Mouse (Mus musculus) midbrain, embryonic 13.5 days (tissue): ENCODE measurements around the gene Hlcs. TPM values are rescaled to one million over a fixed set of nuclear protein-coding genes. Genes with fewer than 3 reads are reported as not detected.

ENCODE experiments used
- ATAC-seq: fragments of 200-750 bp; cut with Nextera tagmentation; 2 replicates; pipeline ENCODE4 v1.8.0; 2017; ENCODE audit warnings: mild to moderate bottlenecking, moderate TSS enrichment, moderate library complexity
- H3K27ac ChIP-seq: fragments of 300-500 bp; sonication (generic); 2 replicates; pipeline ENCODE4 v1.5.1; 2015; ENCODE audit warnings: inconsistent platforms, mild to moderate bottlenecking, moderate library complexity
- H3K27me3 ChIP-seq: fragments of 300-500 bp; sonication (generic); 2 replicates; pipeline ENCODE4 v1.6.1; 2015; ENCODE audit warnings: mild to moderate bottlenecking, inconsistent platforms
- H3K36me3 ChIP-seq: fragments of 300-500 bp; sonication (generic); 2 replicates; pipeline ENCODE4 v1.6.1; 2015; ENCODE audit warnings: mild to moderate bottlenecking, inconsistent platforms
- H3K4me1 ChIP-seq: fragments of 300-500 bp; sonication (generic); replicated peaks from 2 replicates; pipeline ENCODE4 v1.6.1; 2015; ENCODE audit warnings: inconsistent platforms
- H3K4me2 ChIP-seq: fragments of 300-500 bp; sonication (generic); replicated peaks from 2 replicates; pipeline ENCODE4 v1.6.1; 2015; ENCODE audit warnings: moderate library complexity, mild to moderate bottlenecking, inconsistent platforms
- H3K4me3 ChIP-seq: fragments of 300-500 bp; sonication (generic); replicated peaks from 2 replicates; pipeline ENCODE4 v1.5.1; 2015; ENCODE audit warnings: mild to moderate bottlenecking, inconsistent platforms
- H3K9ac ChIP-seq: fragments of 300-500 bp; sonication (generic); replicated peaks from 2 replicates; pipeline ENCODE4 v1.6.1; 2015; ENCODE audit warnings: mild to moderate bottlenecking, inconsistent platforms
- H3K9me3 ChIP-seq: fragments of 300-500 bp; sonication (generic); 2 replicates; pipeline ENCODE4 v1.6.1; 2016; ENCODE audit warnings: mild to moderate bottlenecking, inconsistent platforms
- WGBS: fragments of 180-500 bp; shearing (Covaris S2); methylation state at CpG from one replicate; pipeline ENCODE4 v1.1.7; 2015; 5-methylcytosine and 5-hydroxymethylcytosine counted together
- polyA plus RNA-seq: library from polyadenylated mRNA; unstranded; fragments of >200 nt; fragmentation: Nextera tagmentation; extraction: Ambion mirVana; gene quantifications from 2 replicates; pipeline ENCODE4 v1.2.1, GENCODE M21; 2015

Hlcs gene
- polyA plus RNA-seq, 1 experiment from 2014 or later, result 9.2 TPM

GRCm38 (mm10) chr16:94208826-94209225 is 104.5 kb downstream of the Hlcs start:
- H3K4me1 ChIP-seq, result no peaks in the 10 kb centered on the region
- no peak overlapping the region for H3K9ac ChIP-seq
- H3K27me3 ChIP-seq, result peaks cover 13% of the 10 kb centered on the region; the same call in 1 of the 2 replicates
- no peak overlapping the region for H3K4me3 ChIP-seq
- no peak overlapping the region for H3K4me2 ChIP-seq
- H3K9me3 ChIP-seq, result peaks cover 8% of the 10 kb centered on the region
- H3K27ac ChIP-seq, result no peak overlapping the region
- no peaks in the 10 kb centered on the region for H3K36me3 ChIP-seq
- 81% methylated on average over 10 of the region's 10 CpGs for WGBS
- ATAC-seq, result no peak

- no peaks in the 10 kb centered on the region for H3K36me3 ChIP-seq
- H3K27ac ChIP-seq, result no peak overlapping the region
- no peak for ATAC-seq
- H3K4me1 ChIP-seq, result no peaks in the 10 kb centered on the region
- H3K9me3 ChIP-seq, result peaks cover 8% of the 10 kb centered on the region
- no peak overlapping the region for H3K4me2 ChIP-seq
- H3K9ac ChIP-seq, result no peak overlapping the region
- no peak overlapping the region for H3K4me3 ChIP-seq
- H3K27me3 ChIP-seq, result peaks cover 16% of the 10 kb centered on the region; the same call in 1 of the 2 replicates
- 87% methylated on average over 6 of the region's 6 CpGs for WGBS
Observed at GRCm38 (mm10) chr16:94208152-94208551, 105.2 kb downstream of the Hlcs start.

GRCm38 (mm10) chr16:94205528-94206484 is 107.6 kb downstream of the Hlcs start:
- no peak for ATAC-seq
- no peak overlapping the region for H3K4me3 ChIP-seq
- H3K36me3 ChIP-seq, result no peaks in the 10 kb centered on the region
- peaks cover 34% of the 10 kb centered on the region for H3K27me3 ChIP-seq
- no peaks in the 10 kb centered on the region for H3K9me3 ChIP-seq
- H3K9ac ChIP-seq, result no peak overlapping the region
- no peak overlapping the region for H3K4me2 ChIP-seq
- 90% methylated on average over 26 of the region's 26 CpGs for WGBS
- 0 out of 2 replicates have a peak, but pooled peaks cover 1% of the 10 kb centered on the region for H3K4me1 ChIP-seq
- no peak overlapping the region for H3K27ac ChIP-seq

- Histone ChIP-seq H3K4me2 (no peak overlapping the region), H3K36me3 (no peaks in the 10 kb centered on the region), H3K4me1 (peaks cover 5% of the 10 kb centered on the region; the same call in 1 of the 2 replicates), H3K27me3 (peaks cover 53% of the 10 kb centered on the region), H3K27ac (no peak overlapping the region), H3K4me3 (no peak overlapping the region), H3K9ac (no peak overlapping the region), H3K9me3 (no peaks in the 10 kb centered on the region)
- ATAC-seq, result no peak
- 65% methylated on average over 5 of the region's 5 CpGs for WGBS
Observed at GRCm38 (mm10) chr16:94201387-94201786, 112.0 kb downstream of the Hlcs start.

- Histone ChIP-seq H3K36me3 (no peaks in the 10 kb centered on the region), H3K4me1 (peaks cover 11% of the 10 kb centered on the region), H3K27me3 (peaks cover 47% of the 10 kb centered on the region), H3K27ac (no peak overlapping the region), H3K9me3 (no peaks in the 10 kb centered on the region), H3K4me3 (no peak overlapping the region), H3K4me2 (no peak overlapping the region), H3K9ac (no peak overlapping the region)
- no peak for ATAC-seq
- 81% methylated on average over 5 of the region's 5 CpGs for WGBS
Observed at GRCm38 (mm10) chr16:94195913-94196312, 117.5 kb downstream of the Hlcs start.

- Histone ChIP-seq H3K9ac (no peak overlapping the region), H3K9me3 (no peaks in the 10 kb centered on the region), H3K4me3 (no peak overlapping the region), H3K4me2 (no peak overlapping the region), H3K27me3 (peaks cover 66% of the 10 kb centered on the region), H3K36me3 (no peaks in the 10 kb centered on the region), H3K4me1 (peaks cover 6% of the 10 kb centered on the region), H3K27ac (no peak overlapping the region)
- no peak for ATAC-seq
- 78% methylated on average over 25 of the region's 25 CpGs for WGBS
Observed at GRCm38 (mm10) chr16:94191379-94192315, 121.7 kb downstream of the Hlcs start.

GRCm38 (mm10) chr16:94190256-94190655 is 123.1 kb downstream of the Hlcs start:
- Histone ChIP-seq H3K4me2 (no peak overlapping the region), H3K27ac (no peak overlapping the region), H3K27me3 (peaks cover 78% of the 10 kb centered on the region), H3K4me1 (peaks cover 8% of the 10 kb centered on the region), H3K36me3 (no peaks in the 10 kb centered on the region), H3K9me3 (no peaks in the 10 kb centered on the region), H3K4me3 (no peak overlapping the region), H3K9ac (no peak overlapping the region)
- ATAC-seq, result no peak
- WGBS, result 94% methylated on average over 5 of the region's 5 CpGs

- no peak for ATAC-seq
- peaks cover 99% of the 10 kb centered on the region for H3K27me3 ChIP-seq
Observed at GRCm38 (mm10) chr16:94186526-94186925, 126.8 kb downstream of the Hlcs start.

GRCm38 (mm10) chr16:94185430-94185829 is 127.9 kb downstream of the Hlcs start:
- WGBS, result 65% methylated on average over 16 of the region's 16 CpGs
- ATAC-seq, result no peak
- Histone ChIP-seq H3K27me3 (peaks cover 100% of the 10 kb centered on the region), H3K9me3 (no peaks in the 10 kb centered on the region), H3K9ac (no peak overlapping the region), H3K4me2 (no peak overlapping the region), H3K4me3 (no peak overlapping the region), H3K36me3 (no peaks in the 10 kb centered on the region), H3K4me1 (peaks cover 8% of the 10 kb centered on the region), H3K27ac (no peak overlapping the region)

More at GRCm38 (mm10) chr16:94186526-94186925, 126.8 kb downstream of the Hlcs start:
- Histone ChIP-seq H3K4me1 (0 out of 2 replicates have a peak, but pooled peaks cover 3% of the 10 kb centered on the region), H3K36me3 (no peaks in the 10 kb centered on the region), H3K4me2 (no peak overlapping the region), H3K9me3 (no peaks in the 10 kb centered on the region), H3K4me3 (no peak overlapping the region), H3K27ac (no peak overlapping the region), H3K9ac (no peak overlapping the region)
- 84% methylated on average over 12 of the region's 12 CpGs for WGBS

GRCm38 (mm10) chr16:94180122-94180870 is 133.1 kb downstream of the Hlcs start:
- Histone ChIP-seq H3K9me3 (no peaks in the 10 kb centered on the region), H3K4me2 (peak overlapping the region; percentile 36), H3K27ac (peak overlapping the region; percentile 56), H3K4me1 (peaks cover 42% of the 10 kb centered on the region), H3K9ac (0 out of 2 replicates have a peak overlapping the region, but pooled peaks have one; percentile 33), H3K4me3 (no peak overlapping the region), H3K36me3 (no peaks in the 10 kb centered on the region), H3K27me3 (peaks cover 84% of the 10 kb centered on the region)
- 21% methylated on average over 12 of the region's 12 CpGs for WGBS
- peak; percentile 9; the same call in 1 of the 2 replicates for ATAC-seq
